Mouse (Mus musculus) intestine, embryonic 15.5 days (tissue): ENCODE results near the gene Naif1. TPM values are rescaled to one million over a fixed set of nuclear protein-coding genes. Genes with fewer than 3 reads are reported as not detected.
"Not testable (repeated sequence)": the region's sequence is repeated elsewhere in the genome, so short reads cannot be mapped to it uniquely, and the experiment has no call there.

Experiments used
- ATAC-seq: fragments of 200-750 bp; cut with Nextera tagmentation; 2 replicates; pipeline ENCODE4 v1.8.0; 2017; ENCODE audit warnings: moderate TSS enrichment, moderate library complexity
- H3K27ac ChIP-seq: fragments of 300-500 bp; sonication (generic); 2 replicates; pipeline ENCODE4 v1.5.1; 2015; ENCODE audit warnings: mild to moderate bottlenecking, inconsistent platforms
- H3K27me3 ChIP-seq: fragments of 300-500 bp; sonication (generic); replicated peaks from 2 replicates; pipeline ENCODE4 v1.6.1; 2015; ENCODE audit warnings: inconsistent platforms
- H3K36me3 ChIP-seq: fragments of 300-500 bp; sonication (generic); 2 replicates; pipeline ENCODE4 v1.6.1; 2015; ENCODE audit warnings: inconsistent platforms
- H3K4me1 ChIP-seq: fragments of 300-500 bp; sonication (generic); replicated peaks from 2 replicates; pipeline ENCODE4 v1.6.1; 2015; ENCODE audit warnings: inconsistent platforms
- H3K4me2 ChIP-seq: fragments of 300-500 bp; sonication (generic); replicated peaks from 2 replicates; pipeline ENCODE4 v1.6.1; 2015; ENCODE audit warnings: mild to moderate bottlenecking, inconsistent platforms
- H3K4me3 ChIP-seq: fragments of 300-500 bp; sonication (generic); replicated peaks from 2 replicates; pipeline ENCODE4 v1.5.1; 2015; ENCODE audit warnings: inconsistent platforms
- H3K9ac ChIP-seq: fragments of 300-500 bp; sonication (generic); 2 replicates; pipeline ENCODE4 v1.6.1; 2015; ENCODE audit warnings: inconsistent platforms
- H3K9me3 ChIP-seq: fragments of 300-500 bp; sonication (generic); 2 replicates; pipeline ENCODE4 v1.6.1; 2016; ENCODE audit warnings: inconsistent platforms
- WGBS: fragments of 180-500 bp; shearing (Covaris S2); methylation state at CpG from one replicate; pipeline ENCODE4 v1.1.7; 2015; 5-methylcytosine and 5-hydroxymethylcytosine counted together
- polyA plus RNA-seq: library from polyadenylated mRNA; unstranded; fragments of >200 nt; fragmentation: Nextera tagmentation; extraction: Ambion mirVana; gene quantifications from 2 replicates; pipeline ENCODE4 v1.2.1, GENCODE M21; 2015

Naif1 gene
- polyA plus RNA-seq, 1 experiment from 2014 or later, result 4.7 TPM

- peak; percentile 97 for ATAC-seq
- Histone ChIP-seq H3K36me3 (no peaks in the 10 kb centered on the region), H3K9ac (no peak overlapping the region), H3K27ac (peak overlapping the region; percentile 81), H3K27me3 (no peaks in the 10 kb centered on the region), H3K9me3 (no peaks in the 10 kb centered on the region), H3K4me3 (no peak overlapping the region), H3K4me1 (no peaks in the 10 kb centered on the region; the same call in none of the 2 replicates), H3K4me2 (peak overlapping the region; percentile 14; the same call in 1 of the 2 replicates)
- 58% methylated on average over 6 of the region's 6 CpGs for WGBS
Observed at GRCm38 (mm10) chr2:32471001-32471680, 20.9 kb downstream of the Naif1 start.

GRCm38 (mm10) chr2:32471681-32472061, 21.4 kb downstream of the Naif1 start:
- Histone ChIP-seq H3K36me3 (no peaks in the 10 kb centered on the region), H3K9me3 (no peaks in the 10 kb centered on the region), H3K9ac (no peak overlapping the region), H3K27ac (peak overlapping the region; percentile 81), H3K4me1 (no peaks in the 10 kb centered on the region; the same call in none of the 2 replicates), H3K27me3 (no peaks in the 10 kb centered on the region), H3K4me3 (no peak overlapping the region), H3K4me2 (no peak overlapping the region)
- peak; percentile 54 for ATAC-seq
- 78% methylated on average over 6 of the region's 6 CpGs for WGBS

GRCm38 (mm10) chr2:32475361-32475760, 25.1 kb downstream of the Naif1 start:
- not testable (repeated sequence) for H3K27me3 ChIP-seq, H3K9me3 ChIP-seq, H3K36me3 ChIP-seq, H3K4me3 ChIP-seq, H3K4me1 ChIP-seq, H3K27ac ChIP-seq, H3K9ac ChIP-seq, H3K4me2 ChIP-seq, ATAC-seq
- 95% methylated on average over 7 of the region's 9 CpGs for WGBS

DNA sequence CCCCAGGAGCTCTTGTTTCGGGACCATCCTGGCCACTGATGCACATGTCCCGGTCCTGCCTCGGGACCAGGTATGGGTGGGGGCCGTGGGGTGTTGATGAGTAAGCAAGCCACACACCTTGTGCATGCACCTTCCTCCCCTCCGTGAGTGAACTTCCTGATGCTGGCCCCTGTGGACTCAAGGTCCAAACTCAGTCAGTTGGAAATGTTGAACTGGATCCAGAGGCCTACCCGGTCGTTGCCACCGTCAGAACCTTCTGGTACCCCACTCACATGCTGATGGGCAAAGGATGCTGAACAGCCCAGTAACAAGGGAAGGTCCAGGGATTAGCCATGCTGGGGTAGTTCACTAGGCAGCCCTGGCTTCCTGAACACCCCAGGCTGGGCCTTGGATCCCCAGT, 32.1 kb downstream of the Naif1 start:
- no peak overlapping the region for H3K9ac ChIP-seq
- H3K4me2 ChIP-seq, result no peak overlapping the region
- no peaks in the 10 kb centered on the region for H3K36me3 ChIP-seq
- H3K4me3 ChIP-seq, result no peak overlapping the region
- peaks cover 4% of the 10 kb centered on the region; the same call in 1 of the 2 replicates for H3K4me1 ChIP-seq
- no peak overlapping the region for H3K27ac ChIP-seq
- H3K27me3 ChIP-seq, result no peaks in the 10 kb centered on the region
- H3K9me3 ChIP-seq, result no peaks in the 10 kb centered on the region
- WGBS, result 85% methylated on average over 8 of the region's 8 CpGs
- ATAC-seq, result no peak

DNA sequence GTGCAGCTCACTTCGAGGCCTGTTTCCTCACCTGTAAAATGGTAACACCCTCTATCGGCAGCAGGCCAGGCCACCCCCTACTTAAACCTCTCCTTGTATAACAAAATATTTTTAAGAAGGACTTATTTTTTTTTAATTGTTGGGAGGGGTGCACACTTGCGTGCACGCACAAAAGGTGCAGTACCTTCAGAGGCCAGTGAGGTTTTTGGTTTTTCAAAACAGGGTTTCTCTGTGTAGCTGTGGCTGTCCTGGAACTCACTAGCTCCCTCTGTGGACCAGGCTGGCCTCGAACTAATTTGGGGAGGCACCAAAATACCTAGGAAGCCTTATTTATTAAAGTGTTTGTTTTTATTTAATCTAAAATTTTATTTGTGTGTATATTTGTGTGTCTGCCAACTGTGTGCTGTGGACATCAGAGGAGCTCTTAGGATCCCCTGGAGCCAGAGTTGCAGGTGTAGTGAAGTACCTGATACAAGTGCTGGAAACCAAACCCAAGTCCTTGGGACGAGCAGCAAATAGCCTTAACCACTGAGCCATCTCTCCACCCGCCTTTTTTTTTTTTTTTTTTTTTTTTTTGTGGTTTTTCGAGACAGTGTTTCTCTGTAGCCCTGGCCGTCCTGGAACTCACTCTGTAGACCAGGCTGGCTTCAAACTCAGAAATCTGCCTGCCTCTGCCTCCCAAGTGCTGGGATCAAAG, 33.1 kb downstream of the Naif1 start:
- Histone ChIP-seq H3K4me2 (no peak overlapping the region), H3K9ac (no peak overlapping the region), H3K27me3 (no peaks in the 10 kb centered on the region), H3K36me3 (no peaks in the 10 kb centered on the region), H3K27ac (no peak overlapping the region), H3K9me3 (no peaks in the 10 kb centered on the region), H3K4me1 (peaks cover 4% of the 10 kb centered on the region; the same call in 1 of the 2 replicates), H3K4me3 (no peak overlapping the region)
- WGBS, result 71% methylated on average over 9 of the region's 9 CpGs
- no peak for ATAC-seq

DNA sequence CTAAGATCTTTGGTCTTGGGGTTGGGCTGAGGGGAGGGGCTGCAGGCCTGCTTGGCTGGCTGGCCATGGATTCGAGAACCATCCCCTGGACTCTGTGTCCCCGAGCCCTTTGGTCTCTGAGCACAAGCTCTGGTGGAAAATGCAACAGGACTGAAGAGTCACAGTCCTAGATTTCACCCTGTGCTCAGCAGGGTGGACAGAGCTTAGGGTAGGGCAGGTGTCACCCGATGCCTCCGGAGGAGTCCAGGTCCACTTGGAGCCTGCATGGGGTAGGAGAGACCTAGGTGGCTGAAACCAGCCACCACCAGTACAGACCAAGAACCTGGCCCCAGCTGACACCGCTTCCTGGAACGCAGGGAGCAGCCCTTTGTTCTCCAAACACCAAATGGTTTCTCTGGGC, 34.7 kb downstream of the Naif1 start:
- Histone ChIP-seq H3K9ac (0 out of 2 replicates have a peak overlapping the region, but pooled peaks have one; percentile 8), H3K36me3 (no peaks in the 10 kb centered on the region), H3K9me3 (no peaks in the 10 kb centered on the region), H3K27me3 (no peaks in the 10 kb centered on the region), H3K4me3 (no peak overlapping the region), H3K4me2 (no peak overlapping the region), H3K27ac (no peak overlapping the region), H3K4me1 (peaks cover 6% of the 10 kb centered on the region; the same call in 1 of the 2 replicates)
- WGBS, result 70% methylated on average over 6 of the region's 6 CpGs
- ATAC-seq, result peak; percentile 51

DNA sequence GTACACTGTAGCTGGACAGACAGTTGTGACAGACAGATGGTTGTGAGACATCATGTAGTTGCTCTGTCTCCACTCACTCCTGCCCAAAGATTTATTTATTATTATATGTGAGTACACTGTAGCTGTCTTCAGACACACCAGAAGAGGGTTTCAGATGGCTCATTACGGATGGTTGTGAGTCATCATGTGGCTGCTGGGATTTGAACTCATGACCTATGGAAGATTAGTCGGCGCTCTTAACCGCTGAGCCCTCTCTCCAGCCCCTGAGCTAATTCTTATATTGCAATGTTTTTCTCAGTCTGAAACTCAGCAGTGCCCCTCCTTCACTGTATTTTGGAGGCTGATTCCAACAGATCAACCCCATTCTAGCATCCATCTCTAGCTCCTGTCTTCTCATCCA, 35.5 kb downstream of the Naif1 start:
- Histone ChIP-seq H3K4me2 (no peak overlapping the region), H3K27ac (no peak overlapping the region), H3K4me3 (no peak overlapping the region), H3K36me3 (no peaks in the 10 kb centered on the region), H3K9ac (no peak overlapping the region), H3K27me3 (no peaks in the 10 kb centered on the region), H3K4me1 (peaks cover 6% of the 10 kb centered on the region; the same call in 1 of the 2 replicates), H3K9me3 (no peaks in the 10 kb centered on the region)
- 88% methylated on average over 4 of the region's 4 CpGs for WGBS
- no peak for ATAC-seq

DNA sequence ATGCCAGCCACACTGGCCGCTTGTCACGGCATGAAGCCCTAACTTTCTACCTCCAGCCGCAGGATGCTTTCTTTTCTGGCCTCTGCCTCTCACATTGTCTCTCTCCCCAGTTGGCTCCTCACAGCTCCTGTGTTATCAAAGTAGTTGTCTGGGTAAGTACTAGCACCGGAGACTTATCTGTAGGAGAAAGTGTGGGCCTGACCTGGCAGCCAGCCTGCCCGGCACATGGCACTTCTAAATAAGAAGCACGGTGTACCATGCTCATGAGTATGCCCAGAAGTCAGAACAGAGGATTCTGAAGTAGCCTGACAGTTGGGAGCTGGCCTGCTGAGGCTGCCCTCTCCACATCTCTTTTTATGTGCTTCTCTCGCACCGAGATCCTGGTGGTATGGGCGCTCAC, 35.9 kb downstream of the Naif1 start:
- H3K4me2 ChIP-seq, result no peak overlapping the region
- no peak overlapping the region for H3K4me3 ChIP-seq
- H3K36me3 ChIP-seq, result no peaks in the 10 kb centered on the region
- no peak overlapping the region for H3K9ac ChIP-seq
- no peaks in the 10 kb centered on the region for H3K9me3 ChIP-seq
- no peak for ATAC-seq
- H3K27ac ChIP-seq, result no peak overlapping the region
- H3K27me3 ChIP-seq, result no peaks in the 10 kb centered on the region
- WGBS, result 91% methylated on average over 9 of the region's 9 CpGs
- H3K4me1 ChIP-seq, result peaks cover 6% of the 10 kb centered on the region; the same call in 1 of the 2 replicates

DNA sequence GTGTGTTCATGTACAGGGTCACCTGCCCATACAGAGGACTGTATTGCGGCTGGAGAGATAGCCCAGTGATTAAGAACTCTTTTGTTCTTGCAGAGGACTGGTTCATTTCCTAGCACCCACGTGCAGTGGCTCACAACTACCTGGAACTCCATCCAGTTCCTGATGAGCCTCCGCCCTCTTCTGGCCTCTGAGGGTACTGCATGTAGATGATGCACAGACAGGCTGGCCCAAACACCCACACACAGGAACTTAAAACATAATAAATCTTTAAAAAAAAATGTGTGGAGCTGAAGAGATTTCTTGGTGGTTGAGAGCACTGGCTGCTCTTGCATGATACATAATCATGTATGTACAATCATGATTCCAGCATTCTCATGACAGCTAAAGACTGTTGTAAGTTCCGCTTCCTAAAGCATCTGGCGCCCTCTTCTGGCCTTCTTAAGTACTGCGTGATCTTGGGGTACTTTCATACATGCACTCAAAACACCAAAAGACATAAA, 36.9 kb downstream of the Naif1 start:
- H3K9ac ChIP-seq, result no peak overlapping the region
- H3K27ac ChIP-seq, result no peak overlapping the region
- no peak overlapping the region for H3K4me3 ChIP-seq
- WGBS, result 5% methylated on average over 6 of the region's 6 CpGs
- no peak overlapping the region for H3K4me2 ChIP-seq
- peak; percentile 66 for ATAC-seq
- no peaks in the 10 kb centered on the region for H3K9me3 ChIP-seq
- peaks cover 6% of the 10 kb centered on the region; the same call in 1 of the 2 replicates for H3K4me1 ChIP-seq
- H3K36me3 ChIP-seq, result no peaks in the 10 kb centered on the region
- no peaks in the 10 kb centered on the region for H3K27me3 ChIP-seq

DNA sequence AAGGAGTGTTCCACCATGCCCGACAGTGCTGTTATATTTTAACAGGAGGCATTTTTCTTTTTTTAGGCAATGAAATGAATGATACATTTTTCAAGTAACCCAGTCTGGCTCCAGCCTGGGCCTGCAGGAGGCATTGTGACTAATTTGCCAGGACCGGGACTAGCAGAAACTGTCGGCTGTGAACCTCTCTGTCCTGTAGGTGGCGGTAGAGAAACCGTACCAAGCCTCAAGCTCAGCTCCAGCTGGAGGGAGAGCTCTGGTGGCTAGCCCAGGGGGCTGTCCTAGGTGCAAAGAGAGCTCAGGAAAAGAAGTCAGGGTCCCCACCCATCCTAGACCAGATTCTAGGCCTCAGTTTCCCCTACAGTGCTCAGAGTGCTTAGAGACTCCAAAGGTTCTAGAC, 38.4 kb downstream of the Naif1 start:
- no peak overlapping the region for H3K4me2 ChIP-seq
- no peaks in the 10 kb centered on the region for H3K36me3 ChIP-seq
- WGBS, result 3% methylated on average over 5 of the region's 5 CpGs
- H3K27ac ChIP-seq, result no peak overlapping the region
- no peak overlapping the region for H3K4me3 ChIP-seq
- peaks cover 6% of the 10 kb centered on the region; the same call in 1 of the 2 replicates for H3K4me1 ChIP-seq
- H3K9ac ChIP-seq, result no peak overlapping the region
- ATAC-seq, result peak; percentile 39; the same call in 1 of the 2 replicates
- no peaks in the 10 kb centered on the region for H3K27me3 ChIP-seq
- no peaks in the 10 kb centered on the region for H3K9me3 ChIP-seq

GRCm38 (mm10) chr2:32490730-32491129, 40.5 kb downstream of the Naif1 start:
- not testable (repeated sequence) for H3K36me3 ChIP-seq, H3K4me2 ChIP-seq, H3K4me3 ChIP-seq, H3K27me3 ChIP-seq, H3K27ac ChIP-seq, H3K9ac ChIP-seq, ATAC-seq, H3K9me3 ChIP-seq, H3K4me1 ChIP-seq

GRCm38 (mm10) chr2:32492661-32493060, 42.4 kb downstream of the Naif1 start:
- H3K36me3 ChIP-seq, result no peaks in the 10 kb centered on the region

More at GRCm38 (mm10) chr2:32492661-32493060, 42.4 kb downstream of the Naif1 start:
- no peak overlapping the region for H3K4me2 ChIP-seq
- no peak overlapping the region for H3K27ac ChIP-seq
- H3K9ac ChIP-seq, result no peak overlapping the region
- 0 out of 2 replicates have a peak, but pooled peaks cover 2% of the 10 kb centered on the region for H3K4me1 ChIP-seq
- H3K4me3 ChIP-seq, result no peak overlapping the region
- no peaks in the 10 kb centered on the region for H3K9me3 ChIP-seq
- WGBS, result 51% methylated on average over 2 of the region's 2 CpGs
- no peaks in the 10 kb centered on the region for H3K27me3 ChIP-seq
- ATAC-seq, result no peak
